Mouse (Mus musculus): Measurements from ENCODE around the gene Mroh9. TPM values are rescaled to one million over a fixed set of nuclear protein-coding genes. Genes with fewer than 3 reads are reported as not detected.

The Mroh9 gene
- polyA plus RNA-seq (2012; rRNA removed): not detected in 2 replicates

GRCm38 (mm10) chr1:163085570-163085969 lies at the start of gene Mroh9:
TSS of gene Mroh9 (minus strand) at chr1:163085670.

DNA sequence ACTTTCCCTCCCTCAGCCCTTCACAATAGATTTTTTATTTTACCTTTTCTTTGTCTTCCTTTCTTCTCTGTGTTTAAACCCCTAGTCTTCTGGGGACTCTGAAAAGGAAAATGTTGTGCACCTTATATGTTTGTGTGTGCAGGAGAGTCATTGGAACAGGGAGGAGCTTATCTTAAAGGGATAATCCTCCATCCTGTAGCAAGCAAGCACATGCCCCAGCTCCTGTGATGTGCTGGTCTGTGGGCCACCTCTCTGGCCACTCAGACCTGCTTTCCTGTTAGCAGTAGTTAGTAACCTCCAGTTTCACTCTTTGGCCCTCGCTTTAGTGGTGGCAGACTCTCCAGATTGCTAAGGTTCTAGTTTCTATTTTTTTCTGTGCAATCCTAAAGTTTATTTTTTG lies 101.0 kb downstream of the Mroh9 start, which contains the start of gene Fmo3:
Gene Fmo3 (minus strand): TSS at position 101 of the 400 bp plus-strand sequence.

Other genes starting within 250 kb of the Mroh9 start
- gene Fmo1, start 219.1 kb downstream of the Mroh9 start, polyA plus RNA-seq (2012; rRNA removed): 14.8 and 20.7 TPM in 2 replicates
- 0.16 and 0.17 TPM in 2 replicates for gene Fmo2, start 186.9 kb downstream of the Mroh9 start, polyA plus RNA-seq (2012; rRNA removed)
- 0.09 TPM in 1 of 2 replicates, not detected in the other for gene Fmo6, start 148.2 kb downstream of the Mroh9 start, polyA plus RNA-seq (2012; rRNA removed)
- not detected in 2 replicates for gene Fmo3, start 101.1 kb downstream of the Mroh9 start, polyA plus RNA-seq (2012; rRNA removed)
- 15.4 and 64.0 TPM in 2 replicates for gene Prrx1, start 228.0 kb upstream of the Mroh9 start, polyA plus RNA-seq (2012; rRNA removed)

Data from central nervous system, embryonic 11.5 days (tissue).